Mouse (Mus musculus) spleen, adult 10 weeks (tissue): Measurements from ENCODE around the gene Nfx1. TPM values are rescaled to one million over a fixed set of nuclear protein-coding genes. Genes with fewer than 3 reads are reported as not detected.

Experiments used
- polyA plus RNA-seq: library from polyadenylated mRNA; stranded (reverse); fragments of 350-450 nt; fragmentation: Illumina TruSeq; extraction: RNeasy Lipid Tissue Mini Kit (QIAGEN cat#74804); gene quantifications from one replicate; pipeline ENCODE4 v1.2.3, GENCODE M21; 2015; ENCODE audit warnings: low replicate concordance; ENCODE audit not compliant: insufficient read depth

The Nfx1 gene
- 109 TPM for polyA plus RNA-seq

DNA sequence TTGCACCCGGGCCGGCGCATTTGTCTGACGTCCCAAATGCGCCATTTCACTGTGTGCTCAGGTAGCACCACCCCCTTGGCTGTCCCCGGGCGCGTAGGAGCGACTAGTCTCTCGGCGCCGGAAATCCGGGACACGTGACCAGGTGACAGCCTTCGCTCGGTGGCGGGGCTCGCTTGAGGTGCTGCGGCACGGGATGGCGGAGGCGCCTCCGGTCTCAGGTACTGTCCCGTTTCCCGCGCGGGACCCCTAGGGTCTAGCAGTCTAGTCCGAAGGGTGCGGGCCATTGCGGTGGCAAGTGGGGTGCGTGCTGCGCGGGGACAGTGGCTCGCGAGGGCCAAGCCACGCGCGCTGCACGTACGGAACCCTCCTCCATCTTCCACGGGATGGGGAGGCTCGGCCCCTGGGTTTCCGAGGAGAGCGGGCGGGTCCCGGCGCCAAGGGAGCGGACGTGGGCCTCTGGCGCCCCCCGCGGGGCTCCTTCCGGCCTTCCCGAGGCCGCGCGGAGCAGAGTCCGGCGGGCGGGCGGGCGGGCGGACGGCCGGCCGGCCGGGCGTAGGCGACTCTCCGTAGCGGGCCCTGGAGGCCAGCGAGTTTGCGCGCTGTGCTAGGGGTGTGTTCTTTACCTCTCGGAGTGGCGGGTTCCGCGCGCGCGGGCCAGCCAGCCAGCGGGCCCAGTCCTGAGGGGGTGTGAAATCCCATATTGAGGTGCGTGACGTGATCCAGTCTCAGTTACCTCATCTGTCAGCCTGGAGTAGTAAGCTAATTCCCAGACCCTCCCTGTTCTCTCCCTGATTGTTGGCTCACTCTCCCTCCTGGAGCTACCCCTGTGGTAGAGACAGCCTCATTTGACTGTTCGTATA lies at the start of gene Nfx1:
Gene Nfx1, plus strand, starts transcription at position 65 of the 860 bp plus-strand sequence.

GRCm38 (mm10) chr4:40948160-40948708 lies 22.5 kb upstream of the Nfx1 start, which contains the start of the genes Bag1 and Chmp5:
Gene Bag1 (minus strand): TSS chr4:40948294.
Gene Chmp5 (plus strand): TSS chr4:40948407.

DNA sequence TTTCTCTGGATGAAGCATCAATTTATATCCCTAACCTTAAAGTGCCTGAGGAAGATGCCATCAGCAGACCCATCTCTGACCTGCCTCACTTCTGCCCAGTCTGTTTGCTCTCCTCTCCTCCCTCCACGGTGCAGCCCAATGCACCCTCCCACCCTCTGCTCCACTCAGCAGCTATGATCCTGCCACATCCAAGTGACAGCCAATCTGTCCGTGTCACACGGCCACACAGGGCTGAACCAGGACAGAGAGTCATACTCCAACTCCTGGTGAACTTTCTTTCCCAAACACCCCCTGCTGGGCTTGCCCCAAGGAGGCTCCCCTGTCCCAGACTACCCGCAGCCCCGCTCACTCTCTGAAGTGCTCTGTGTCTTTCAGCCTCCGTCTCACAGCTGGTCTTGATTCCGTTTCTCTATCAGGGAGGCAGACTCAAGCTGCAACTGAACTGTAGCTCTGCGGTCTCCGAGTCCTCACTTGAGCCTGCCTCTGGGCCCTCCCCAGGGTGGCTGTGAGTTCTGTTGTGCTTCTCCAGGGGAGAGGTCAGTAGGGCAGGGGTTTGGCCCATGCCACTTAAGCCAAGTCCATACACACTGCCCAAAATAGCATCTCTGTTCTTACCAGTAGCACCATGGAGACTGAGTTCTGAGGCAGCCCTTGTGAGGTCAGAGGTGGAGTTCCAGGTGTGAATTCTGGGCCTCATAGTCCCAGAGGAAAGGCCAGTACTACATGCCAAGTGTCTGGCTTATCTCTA lies 77.0 kb downstream of the Nfx1 start, which contains the start of gene Aqp7:
Gene Aqp7, minus strand, starts transcription at position 616 of the 748 bp plus-strand sequence.

Other genes starting within 250 kb of the Nfx1 start
- gene Dnaja1, start 248.8 kb upstream of the Nfx1 start, polyA plus RNA-seq = 483 TPM
- gene Smu1, start 213.0 kb upstream of the Nfx1 start, polyA plus RNA-seq = 90.4 TPM
- 69.1 TPM for gene B4galt1, start 116.9 kb upstream of the Nfx1 start, polyA plus RNA-seq
- not detected for gene Spink4, start 50.9 kb upstream of the Nfx1 start, polyA plus RNA-seq
- 119 TPM for gene Bag1, start 22.6 kb upstream of the Nfx1 start, polyA plus RNA-seq
- gene Chmp5, start 22.5 kb upstream of the Nfx1 start, polyA plus RNA-seq = 102 TPM
- 0.18 TPM for gene Aqp7, start 77.2 kb downstream of the Nfx1 start, polyA plus RNA-seq
- gene Aqp3, start 127.3 kb downstream of the Nfx1 start, polyA plus RNA-seq = 1.0 TPM
- 11.7 TPM for gene Nol6, start 153.5 kb downstream of the Nfx1 start, polyA plus RNA-seq
- gene Ube2r2, start 164.8 kb downstream of the Nfx1 start, polyA plus RNA-seq = 209 TPM